Mouse (Mus musculus): ENCODE results near the gene Hnrnph1.

The Hnrnph1 gene

DNA sequence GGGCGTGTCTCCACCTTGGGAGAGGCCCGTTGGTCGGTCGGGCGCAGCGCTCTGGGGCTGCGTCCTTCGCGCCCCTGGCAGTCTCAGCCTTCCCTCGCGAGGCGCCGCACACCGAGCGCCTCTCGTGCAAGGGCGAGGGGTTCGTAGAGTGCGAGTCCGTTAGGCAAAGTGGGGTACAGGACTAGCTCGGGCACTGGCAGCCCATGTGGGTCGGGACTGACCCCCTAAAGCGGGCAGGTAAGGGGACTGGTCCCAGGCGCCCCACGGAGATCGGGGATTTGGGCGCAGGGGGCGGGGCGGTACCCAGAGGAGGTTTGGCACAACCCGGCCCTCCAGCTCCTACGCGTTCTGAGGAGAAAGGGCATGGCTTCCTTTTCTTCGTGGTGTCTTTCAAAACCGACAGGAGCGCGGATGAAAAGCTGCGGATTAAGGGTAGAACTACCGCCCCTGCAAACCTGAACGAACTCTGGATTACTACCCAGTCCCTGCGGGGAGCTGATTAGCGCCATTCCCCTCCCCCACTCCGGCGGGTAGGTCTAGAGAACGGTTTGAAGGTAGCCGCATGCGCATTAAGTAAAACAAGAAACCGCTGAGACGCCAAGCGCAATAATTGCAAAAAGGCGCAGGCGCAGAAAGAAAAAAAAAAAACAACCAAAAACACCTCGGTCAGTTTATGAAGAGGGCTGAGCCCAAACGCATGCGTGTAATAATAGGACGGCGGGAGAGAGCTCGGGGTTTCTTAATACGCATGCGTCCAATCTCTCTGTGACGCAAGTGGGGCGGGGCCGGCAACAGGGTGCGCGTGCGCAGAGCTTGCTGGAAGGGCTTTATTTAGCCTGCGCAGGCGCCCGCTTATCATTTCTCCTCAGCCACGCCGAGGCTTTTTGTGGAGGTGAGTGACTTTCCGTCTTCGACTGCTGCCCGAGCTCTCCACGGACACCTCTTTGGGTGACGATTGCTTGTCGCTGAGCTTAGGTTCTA lies at the start of gene Hnrnph1:
TSS of gene Hnrnph1 (plus strand) at position 80 of the 981 bp plus-strand sequence.
- in situ Hi-C loops (cut with MboI; ENCODE audit: low pct_unique_long_range_greater_than_20kb in 1 of 2, low sequenced_read_pairs in 2 of 2, unreplicated experiment in 1 of 2), result no loop called here

DNA sequence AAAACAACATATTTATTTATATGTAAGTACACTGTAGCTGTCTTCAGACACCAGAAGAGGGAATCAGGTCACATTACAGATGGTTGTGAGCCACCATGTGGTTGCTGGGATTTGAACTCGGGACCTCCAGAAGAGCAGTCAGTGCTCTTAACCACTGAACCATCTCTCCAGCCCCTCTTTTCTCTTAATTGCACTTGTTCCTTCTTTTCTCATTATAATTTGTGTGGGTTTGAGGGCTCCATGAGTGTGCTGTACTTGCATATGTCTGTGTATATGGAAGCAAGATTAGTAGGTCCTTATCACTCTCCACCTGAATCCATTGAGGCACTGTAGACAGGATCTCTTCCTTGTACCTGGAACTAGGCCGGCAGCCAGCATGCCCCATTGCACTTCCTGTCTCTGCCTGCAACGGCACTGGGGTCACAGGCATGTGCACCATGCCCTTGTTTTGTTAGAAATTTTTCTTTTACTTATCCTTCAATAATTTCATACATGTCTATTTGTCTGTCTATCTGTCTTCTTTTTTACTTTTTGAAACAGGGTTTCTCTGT lies 48.6 kb upstream of the Hnrnph1 start:
- in situ Hi-C loops (cut with MboI; ENCODE audit: low pct_unique_long_range_greater_than_20kb in 1 of 2, low sequenced_read_pairs in 2 of 2, unreplicated experiment in 1 of 2), result no loop called here

DNA sequence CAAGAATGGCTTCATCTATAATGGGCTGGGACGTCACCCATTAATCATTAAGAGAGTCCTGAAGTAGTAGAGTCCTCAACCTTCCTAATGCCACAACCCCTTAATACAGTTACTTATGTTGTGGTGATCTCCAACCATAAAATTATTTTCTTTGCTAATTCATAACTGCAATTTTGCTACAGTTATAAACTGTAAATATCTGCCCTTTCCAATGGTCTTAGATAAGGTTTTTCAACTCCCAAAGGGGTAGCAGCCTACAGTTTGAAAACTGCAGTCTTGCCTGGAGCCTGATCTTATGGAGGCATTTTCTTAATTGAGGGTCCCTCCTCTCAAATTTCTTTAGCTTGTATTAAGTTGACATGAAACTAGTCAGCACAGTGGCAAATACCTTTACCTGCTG lies 47.4 kb upstream of the Hnrnph1 start:
- in situ Hi-C loops (cut with MboI; ENCODE audit: low pct_unique_long_range_greater_than_20kb in 1 of 2, low sequenced_read_pairs in 2 of 2, unreplicated experiment in 1 of 2), result no loop called here

DNA sequence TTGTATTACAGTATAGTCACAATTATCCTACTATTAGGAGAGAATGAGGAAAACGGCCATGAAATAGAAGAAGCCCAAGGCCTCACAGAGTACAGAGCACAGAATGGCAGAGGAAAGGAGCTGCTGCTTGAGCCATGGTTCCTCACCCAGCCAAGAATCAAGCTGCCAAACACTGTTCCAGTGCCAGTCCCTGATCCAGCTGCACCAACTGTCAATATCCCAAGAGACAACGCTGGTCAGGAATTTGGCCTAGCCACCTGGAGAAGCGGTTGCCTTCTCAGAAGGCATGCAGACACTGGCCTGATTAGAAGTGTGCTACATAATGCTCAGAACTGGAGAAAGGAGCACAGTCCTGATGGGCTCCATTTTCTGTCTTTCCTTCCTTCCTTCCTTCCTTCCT lies 43.6 kb upstream of the Hnrnph1 start:
- in situ Hi-C loops (cut with MboI; ENCODE audit: low pct_unique_long_range_greater_than_20kb in 1 of 2, low sequenced_read_pairs in 2 of 2, unreplicated experiment in 1 of 2), result no loop called here

DNA sequence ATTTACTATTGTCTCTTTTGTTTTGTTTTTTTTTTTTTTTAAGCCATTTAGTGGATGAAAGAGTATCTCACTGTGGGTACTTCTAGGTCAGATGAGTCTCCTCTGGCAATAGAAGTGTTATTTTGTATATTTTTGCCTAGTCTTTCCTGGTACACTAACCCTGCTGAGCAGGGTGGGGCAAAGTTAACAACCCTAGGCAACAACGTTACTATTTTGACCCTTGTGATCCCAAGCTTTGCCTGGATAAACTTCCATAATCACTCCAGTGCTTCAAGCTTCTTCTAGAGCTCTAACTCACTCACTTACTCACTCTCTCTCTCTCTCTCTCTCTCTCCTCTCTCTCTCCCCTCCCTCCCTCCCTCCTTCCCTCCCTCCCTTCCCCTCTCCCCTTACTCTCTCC lies 40.7 kb upstream of the Hnrnph1 start:
- in situ Hi-C loops (cut with MboI; ENCODE audit: low pct_unique_long_range_greater_than_20kb in 1 of 2, low sequenced_read_pairs in 2 of 2, unreplicated experiment in 1 of 2), result no loop called here

DNA sequence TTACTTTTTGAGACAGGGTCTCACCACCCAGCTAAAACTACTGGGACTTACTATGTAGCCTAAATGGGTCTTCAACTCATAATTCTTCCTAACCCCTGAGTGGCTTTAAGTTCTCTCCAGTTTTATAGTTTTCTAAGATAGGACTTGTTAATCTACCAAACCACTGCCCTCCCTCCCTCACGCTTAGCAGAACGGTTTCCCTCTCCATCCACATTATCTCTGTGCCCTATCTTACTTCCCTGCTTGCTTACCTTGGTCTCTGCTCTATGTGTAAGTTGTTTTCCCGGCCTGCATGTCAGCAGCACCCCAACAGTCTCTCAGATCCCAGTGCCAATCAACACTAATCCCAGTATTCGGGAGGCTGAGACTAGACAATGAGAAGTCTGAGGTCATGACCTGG lies 39.9 kb upstream of the Hnrnph1 start:
- in situ Hi-C loops (cut with MboI; ENCODE audit: low pct_unique_long_range_greater_than_20kb in 1 of 2, low sequenced_read_pairs in 2 of 2, unreplicated experiment in 1 of 2), result no loop called here

DNA sequence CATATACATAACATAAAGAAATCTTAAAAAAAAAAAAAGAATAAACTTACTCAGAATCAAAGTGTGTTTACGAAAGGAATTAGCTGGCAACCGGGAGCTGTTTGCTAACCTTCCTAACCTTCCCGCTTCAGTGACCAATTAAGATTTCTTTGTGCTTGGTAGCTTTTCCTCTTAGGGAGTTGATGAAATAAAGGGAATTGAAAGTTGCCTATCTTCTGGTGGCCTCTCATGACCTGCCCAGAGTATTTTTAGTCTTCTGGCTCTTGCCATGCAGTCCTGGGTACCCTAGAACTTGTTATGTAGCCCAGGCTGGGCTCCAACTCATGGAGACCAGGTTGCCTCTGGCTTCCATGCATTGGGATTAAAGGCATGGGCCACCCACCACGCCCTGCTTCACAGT lies 31.3 kb upstream of the Hnrnph1 start:
- in situ Hi-C loops (cut with MboI; ENCODE audit: low pct_unique_long_range_greater_than_20kb in 1 of 2, low sequenced_read_pairs in 2 of 2, unreplicated experiment in 1 of 2), result no loop called here

DNA sequence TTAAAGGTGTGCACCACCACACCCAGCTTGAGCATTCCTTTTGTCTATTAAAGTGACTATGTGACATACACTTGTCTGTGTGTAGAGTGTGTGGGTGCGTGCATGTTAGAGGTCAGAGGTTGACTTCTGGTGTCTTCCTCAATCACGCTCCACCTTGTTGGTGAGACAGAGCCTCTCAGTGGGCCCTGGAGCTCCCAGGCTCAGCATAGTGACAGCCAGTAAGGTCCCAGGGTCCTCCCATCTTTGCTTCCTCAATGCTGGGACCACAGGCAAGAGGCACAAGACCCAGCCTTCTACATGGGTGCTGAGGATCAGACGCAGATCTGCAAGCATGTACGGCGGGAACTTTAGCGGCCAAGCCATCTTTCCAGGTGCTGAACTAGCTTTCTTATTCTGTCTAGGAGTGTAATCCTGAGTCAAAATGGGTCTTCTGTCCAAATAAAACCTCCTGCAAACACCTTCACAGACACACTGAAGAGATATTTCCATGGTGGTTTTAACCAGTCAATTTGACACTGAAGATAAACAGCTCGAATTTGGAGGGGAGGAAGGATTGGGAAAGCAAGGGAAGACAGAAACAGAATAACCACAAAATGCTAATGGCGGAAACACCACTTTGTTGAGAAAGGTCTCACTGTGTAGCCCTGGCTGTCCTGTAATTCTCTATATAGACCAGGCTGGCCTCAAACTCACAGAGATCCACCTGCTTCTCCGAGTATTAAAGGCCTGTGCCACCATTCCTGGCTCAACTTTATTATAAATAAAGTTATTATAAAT lies 30.3 kb upstream of the Hnrnph1 start:
- in situ Hi-C loops (cut with MboI; ENCODE audit: low pct_unique_long_range_greater_than_20kb in 1 of 2, low sequenced_read_pairs in 2 of 2, unreplicated experiment in 1 of 2), result no loop called here

DNA sequence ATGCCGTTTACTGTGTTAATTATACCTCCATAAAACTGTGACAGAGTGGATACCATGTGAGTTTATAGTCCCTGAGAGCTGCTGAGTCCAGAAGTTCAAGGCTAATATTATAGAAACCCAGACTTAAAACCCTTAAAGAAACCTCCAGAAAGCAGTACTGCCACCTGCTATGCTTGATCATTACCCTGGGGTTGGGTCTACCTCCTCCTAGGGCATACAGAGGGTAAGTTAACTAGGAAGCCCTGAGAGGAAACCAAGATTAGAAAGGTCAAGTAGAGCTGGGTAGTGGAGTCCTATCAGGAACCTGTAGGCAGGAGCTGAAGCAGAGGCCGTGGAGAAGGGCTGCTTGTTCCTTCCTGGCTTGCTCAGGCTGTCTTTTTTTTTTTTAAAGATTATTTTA lies 24.6 kb upstream of the Hnrnph1 start:
- in situ Hi-C loops (cut with MboI; ENCODE audit: low pct_unique_long_range_greater_than_20kb in 1 of 2, low sequenced_read_pairs in 2 of 2, unreplicated experiment in 1 of 2), result loop anchor here in 1 of 2 experiments (25.0 kb wide), 1 partner anchor 365 kb away; no protein-coding TSS in a partner anchor

DNA sequence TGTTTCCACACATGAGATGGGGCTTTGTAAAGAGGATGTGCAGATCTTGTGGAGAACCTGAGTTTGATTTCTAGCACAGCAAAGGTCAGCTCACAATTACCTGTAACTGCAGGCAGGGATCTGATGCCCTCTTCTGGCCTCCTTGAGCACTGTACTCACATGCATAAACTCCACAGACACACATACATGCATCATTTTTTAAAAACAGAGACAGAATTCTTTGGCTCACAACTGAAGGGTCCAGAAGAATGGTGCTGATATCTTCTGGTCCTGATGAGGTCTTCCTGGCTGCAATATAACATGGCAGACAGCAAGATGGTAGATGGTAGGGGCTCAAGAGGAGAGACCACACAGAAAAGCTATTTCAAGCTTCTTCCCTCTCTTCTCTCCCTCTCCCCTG lies 22.6 kb upstream of the Hnrnph1 start, which contains the start of gene Cby3:
TSS of gene Cby3 (plus strand) at position 301 of the 400 bp plus-strand sequence.
- in situ Hi-C loops (cut with MboI; ENCODE audit: low pct_unique_long_range_greater_than_20kb in 1 of 2, low sequenced_read_pairs in 2 of 2, unreplicated experiment in 1 of 2), result loop anchor here in 1 of 2 experiments (25.0 kb wide), 1 partner anchor 367 kb away; no protein-coding TSS in a partner anchor

DNA sequence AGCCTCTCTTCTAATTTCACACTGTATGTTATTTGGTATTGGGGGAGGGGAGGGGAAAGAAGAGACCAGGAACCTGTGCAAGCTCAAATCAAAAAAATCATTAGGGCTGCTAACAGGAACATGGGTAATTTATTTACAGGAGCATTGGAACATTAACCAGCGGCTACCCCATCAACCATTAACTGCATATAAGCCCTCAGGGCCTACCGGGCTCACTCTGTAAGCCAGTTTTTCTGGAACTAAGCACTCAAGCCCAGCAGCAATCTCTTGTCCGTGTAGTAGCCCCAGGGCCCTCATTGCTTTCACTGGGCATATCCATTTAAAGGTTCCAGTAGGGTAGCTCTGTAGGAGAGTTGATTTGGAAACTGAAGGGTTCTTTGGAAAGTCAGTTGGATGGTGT lies 21.9 kb upstream of the Hnrnph1 start:
- in situ Hi-C loops (cut with MboI; ENCODE audit: low pct_unique_long_range_greater_than_20kb in 1 of 2, low sequenced_read_pairs in 2 of 2, unreplicated experiment in 1 of 2), result loop anchor here in 1 of 2 experiments (25.0 kb wide), 1 partner anchor 368 kb away; no protein-coding TSS in a partner anchor

DNA sequence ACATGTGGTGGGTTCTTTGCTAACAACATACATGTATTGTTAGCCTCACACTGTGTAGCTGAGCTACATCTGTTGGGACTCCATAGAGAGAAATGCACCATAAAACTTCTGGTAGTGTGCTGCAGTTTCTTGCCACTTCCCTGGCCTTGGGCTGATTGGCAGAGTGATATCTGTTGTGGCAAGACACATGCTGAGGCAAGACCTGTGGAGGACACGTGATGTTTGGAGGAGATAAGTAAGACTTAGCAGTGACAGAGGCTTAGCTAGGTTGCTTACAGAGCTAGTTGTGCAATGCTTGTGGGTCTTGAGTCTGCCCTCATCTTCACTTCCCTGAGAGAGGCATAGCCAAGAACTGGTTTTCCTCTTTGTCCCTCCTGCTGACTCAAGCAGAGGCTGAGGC lies 21.4 kb upstream of the Hnrnph1 start:
- in situ Hi-C loops (cut with MboI; ENCODE audit: low pct_unique_long_range_greater_than_20kb in 1 of 2, low sequenced_read_pairs in 2 of 2, unreplicated experiment in 1 of 2), result loop anchor here in 1 of 2 experiments (25.0 kb wide), 1 partner anchor 368 kb away; no protein-coding TSS in a partner anchor

DNA sequence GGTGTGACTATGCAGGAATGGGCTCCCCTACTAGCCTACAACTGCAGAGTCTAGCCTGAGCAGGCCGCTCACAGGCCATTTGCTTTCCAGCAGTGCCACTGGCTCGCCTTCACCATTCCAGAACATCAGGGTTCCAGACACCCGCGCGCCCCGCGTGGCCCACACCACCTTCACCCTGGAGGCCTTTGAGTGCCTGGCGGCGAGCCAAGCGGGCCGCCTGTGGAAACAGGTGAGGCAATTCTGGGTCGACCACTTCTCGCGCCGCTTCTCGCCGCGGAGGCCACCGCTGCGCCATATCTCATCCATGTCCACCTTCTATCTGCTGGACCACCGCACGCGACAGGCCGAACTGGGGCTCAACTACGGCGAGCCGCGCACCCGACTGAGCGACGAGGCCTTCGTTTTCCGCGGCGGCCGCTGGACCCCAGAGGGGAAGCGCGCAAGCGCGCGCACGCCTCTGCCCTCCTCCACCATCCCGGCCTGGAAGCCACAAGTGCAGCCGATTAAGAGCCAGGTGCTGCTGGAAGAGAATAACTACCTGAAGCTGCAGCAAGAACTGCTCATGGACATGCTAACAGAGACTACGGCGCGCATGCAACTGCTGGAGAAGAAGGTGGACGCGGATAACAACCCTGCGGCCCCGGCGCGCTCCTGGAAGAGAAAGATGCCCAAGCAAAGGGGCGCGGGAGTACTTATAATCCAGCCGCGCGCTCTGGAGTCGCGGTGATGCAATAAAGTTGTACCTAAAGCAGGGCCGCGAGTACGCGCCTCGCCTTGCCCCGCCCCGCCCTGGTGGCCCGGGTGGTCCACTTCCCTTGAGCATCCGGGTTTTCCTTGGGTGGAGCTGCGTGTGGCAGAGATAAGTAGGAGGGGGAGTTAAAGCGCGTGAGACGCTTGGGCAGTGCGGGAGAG lies 17.6 kb upstream of the Hnrnph1 start:
- in situ Hi-C loops (cut with MboI; ENCODE audit: low pct_unique_long_range_greater_than_20kb in 1 of 2, low sequenced_read_pairs in 2 of 2, unreplicated experiment in 1 of 2), result loop anchor here in 1 of 2 experiments (25.0 kb wide), 1 partner anchor 372 kb away; no protein-coding TSS in a partner anchor

DNA sequence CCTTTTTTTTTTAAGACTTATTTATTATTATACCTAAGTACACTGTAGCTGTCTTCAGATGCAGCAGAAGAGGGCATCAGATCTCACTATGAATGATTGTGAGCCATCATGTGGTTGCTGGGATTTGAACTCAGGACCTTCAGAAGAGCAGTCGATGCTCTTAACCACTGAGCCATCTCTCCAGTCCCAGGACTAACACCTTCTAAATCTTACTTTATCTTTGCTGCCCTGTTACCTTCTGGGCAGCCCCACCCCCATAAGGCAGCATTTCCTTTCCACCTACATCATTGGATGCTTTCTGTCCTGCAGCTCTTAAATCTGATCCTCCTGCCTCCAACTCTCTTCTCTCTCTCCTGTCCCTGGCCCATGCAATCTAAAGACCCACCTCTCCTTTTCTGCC lies 15.5 kb upstream of the Hnrnph1 start:
- in situ Hi-C loops (cut with MboI; ENCODE audit: low pct_unique_long_range_greater_than_20kb in 1 of 2, low sequenced_read_pairs in 2 of 2, unreplicated experiment in 1 of 2), result loop anchor here in 1 of 2 experiments (25.0 kb wide), 1 partner anchor 374 kb away; no protein-coding TSS in a partner anchor

DNA sequence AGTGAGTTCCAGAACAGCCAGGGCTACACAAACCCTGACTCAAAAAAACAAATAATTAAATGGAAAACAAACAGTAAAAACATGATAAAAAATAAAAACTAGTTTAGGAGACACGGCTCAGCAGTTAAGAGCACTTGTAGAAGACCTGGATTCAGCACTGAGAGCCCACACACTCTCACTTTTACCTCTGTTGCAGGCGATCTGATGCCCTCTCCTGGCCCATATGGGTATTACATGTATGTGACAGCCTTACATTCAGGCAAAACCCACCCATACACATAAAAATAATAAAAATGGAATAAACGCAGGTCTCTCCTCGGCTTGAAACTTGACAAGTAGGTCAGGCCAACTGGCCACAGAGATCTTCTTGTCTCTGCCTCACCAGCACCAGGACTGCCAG lies 12.2 kb upstream of the Hnrnph1 start:
- in situ Hi-C loops (cut with MboI; ENCODE audit: low pct_unique_long_range_greater_than_20kb in 1 of 2, low sequenced_read_pairs in 2 of 2, unreplicated experiment in 1 of 2), result loop anchor here in 1 of 2 experiments (25.0 kb wide), 1 partner anchor 377 kb away; no protein-coding TSS in a partner anchor

DNA sequence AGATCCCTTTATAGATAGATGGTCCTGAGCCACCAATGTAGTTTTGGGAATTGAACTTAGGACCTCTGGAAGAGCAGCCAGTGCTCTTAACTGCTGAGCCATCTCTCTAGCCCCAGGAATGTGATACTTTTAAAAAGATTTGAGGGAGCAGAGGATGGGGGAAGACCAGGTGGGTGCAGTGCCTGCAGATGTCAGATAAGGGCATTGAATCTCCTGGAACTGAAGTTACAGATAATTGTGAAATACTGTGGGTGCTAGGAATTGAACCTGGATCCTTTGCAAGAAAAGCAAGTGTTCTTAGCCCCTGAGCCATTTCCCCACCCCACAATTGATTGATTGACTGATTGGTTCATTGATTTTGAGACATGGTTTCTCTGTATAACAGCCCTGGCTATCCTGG lies 11.5 kb upstream of the Hnrnph1 start:
- in situ Hi-C loops (cut with MboI; ENCODE audit: low pct_unique_long_range_greater_than_20kb in 1 of 2, low sequenced_read_pairs in 2 of 2, unreplicated experiment in 1 of 2), result loop anchor here in 1 of 2 experiments (25.0 kb wide), 1 partner anchor 378 kb away; no protein-coding TSS in a partner anchor

DNA sequence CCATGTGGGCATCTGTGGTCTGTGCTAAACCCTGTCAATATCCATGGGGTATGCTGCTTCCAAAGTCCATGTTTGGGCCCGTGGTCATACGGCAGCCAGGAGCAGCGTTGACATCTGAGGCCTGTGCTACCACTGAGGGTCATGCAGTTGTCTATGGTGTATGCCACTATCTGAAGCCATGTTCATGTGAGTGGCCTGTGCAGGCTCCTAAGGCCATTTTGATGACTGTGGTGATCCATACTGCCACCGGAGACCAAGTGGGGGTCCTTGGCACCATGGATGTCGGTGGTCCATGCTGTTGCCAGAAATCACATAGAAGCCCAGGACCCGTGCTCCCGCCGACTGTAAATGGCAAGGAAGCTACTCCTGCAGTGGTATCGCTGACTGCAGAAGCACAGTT lies 9.3 kb upstream of the Hnrnph1 start:
- in situ Hi-C loops (cut with MboI; ENCODE audit: low pct_unique_long_range_greater_than_20kb in 1 of 2, low sequenced_read_pairs in 2 of 2, unreplicated experiment in 1 of 2), result loop anchor here in 1 of 2 experiments (25.0 kb wide), 1 partner anchor 380 kb away; no protein-coding TSS in a partner anchor
